Mouse (Mus musculus) liver, postnatal 0 days (tissue): ENCODE data around the gene Nkx1-2.

ENCODE experiments used
- CTCF ChIP-seq: sonication (generic); IDR thresholded peaks from 2 replicates; pipeline ENCODE4 v1.5.1; 2016; ENCODE audit warnings: antibody characterized with exemption, low read depth
- EP300 ChIP-seq: IDR thresholded peaks from 2 replicates; pipeline ENCODE4 v1.6.1; 2016; ENCODE audit warnings: antibody characterized with exemption, low read depth, mild to moderate bottlenecking

DNA sequence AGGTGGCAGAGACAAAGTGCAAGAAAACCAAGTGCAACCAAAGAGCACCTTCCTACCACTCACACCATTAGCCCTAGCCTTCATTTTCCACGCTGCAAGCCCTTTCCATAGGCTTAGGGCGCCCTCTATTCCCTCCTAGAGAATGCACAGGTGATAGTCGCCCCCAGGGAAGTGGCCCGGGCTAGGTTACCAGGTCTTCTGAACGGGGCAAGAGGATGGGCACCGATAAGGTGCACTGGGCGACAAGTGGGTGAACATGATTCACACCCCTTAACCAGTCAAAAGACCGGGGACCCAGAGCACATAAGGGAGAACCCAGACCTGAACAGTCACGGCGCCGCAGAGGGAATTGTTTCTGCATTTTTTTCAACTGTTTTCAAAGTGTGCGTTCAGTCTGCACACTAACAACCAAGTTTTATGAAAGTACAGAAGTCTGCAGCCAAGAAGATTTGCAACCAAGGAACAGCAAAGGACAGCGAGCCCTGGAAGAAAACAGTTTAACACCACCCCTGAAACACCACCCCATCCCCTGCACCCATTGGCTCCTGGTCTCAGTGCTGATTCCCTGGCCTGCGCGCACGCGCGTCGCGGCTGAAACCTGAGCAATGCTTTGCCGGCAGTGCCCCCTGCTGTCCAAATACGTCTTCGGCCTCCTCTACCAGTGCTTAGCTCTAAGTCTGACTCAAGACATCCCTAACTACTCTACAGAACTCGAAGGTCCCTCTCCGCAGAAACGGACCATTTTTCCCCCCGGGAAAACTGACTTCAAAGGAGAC is 47.9 kb downstream of the Nkx1-2 start:
- TF ChIP-seq CTCF (peak; percentile 97), EP300 (no peak)
